Mouse (Mus musculus): ENCODE data around the gene Olfr1105.

Olfr1105 gene

GRCm38 (mm10) chr2:87036431-87036830 is at the start of gene Olfr1105:
TSS of gene Olfr1105 (minus strand) at chr2:87036531.
- no peak for DNase-seq (ENCODE audit: low read depth, low spot score)

- no peak for DNase-seq (ENCODE audit: low read depth, low spot score)
Measured at GRCm38 (mm10) chr2:87075717-87076116, 39.4 kb upstream of the Olfr1105 start, which contains the start of gene Olfr1107. TSS of gene Olfr1107 (minus strand) at chr2:87075817.

GRCm38 (mm10) chr2:87052173-87052572 is 15.8 kb upstream of the Olfr1105 start, which contains the start of gene Olfr1106:
TSS of gene Olfr1106 (minus strand) at chr2:87052273.
- DNase-seq (ENCODE audit: low read depth, low spot score) = no peak

- no peak for DNase-seq (ENCODE audit: low read depth, low spot score)
Measured at GRCm38 (mm10) chr2:87026980-87027379, 9.4 kb downstream of the Olfr1105 start, which contains the start of gene Olfr1104. TSS of gene Olfr1104 (minus strand) at chr2:87027080.

GRCm38 (mm10) chr2:86998098-86998497 is 38.2 kb downstream of the Olfr1105 start, which contains the start of gene Olfr1102:
TSS of gene Olfr1102 (plus strand) at chr2:86998398.
- no peak for DNase-seq (ENCODE audit: low read depth, low spot score)

- no peak for DNase-seq (ENCODE audit: low read depth, low spot score)
Measured at GRCm38 (mm10) chr2:86991121-86991520, 45.2 kb downstream of the Olfr1105 start, which contains the start of gene Olfr1101. TSS of gene Olfr1101 (minus strand) at chr2:86991221.

All from c-Kit-negative CD71-positive TER-119-positive erythroid progenitor cells, embryonic 14.5 days (primary cell).